Mouse (Mus musculus): ENCODE data around the gene Fam172a. TPM values are rescaled to one million over a fixed set of nuclear protein-coding genes. Genes with fewer than 3 reads are reported as not detected.
A peak's percentile ranks its signal among the peaks of the same experiment; 100 is the strongest.

Gene Fam172a
- polyA plus RNA-seq, 1 experiment from 2014 or later = 7.7 TPM

GRCm38 (mm10) chr13:78087751-78088150 is 385.9 kb downstream of the Fam172a start:
- no peak overlapping the region for H3K27ac ChIP-seq (ENCODE audit: low read length)
- WGBS (ENCODE audit: insufficient replicate concordance) = 63% methylated on average over 4 of the region's 4 CpGs

GRCm38 (mm10) chr13:78090701-78091100 is 388.9 kb downstream of the Fam172a start:
- ATAC-seq (ENCODE audit: low read depth) = no peak
- H3K4me3 ChIP-seq (ENCODE audit: low read depth, low read length) = no peak overlapping the region
- H3K4me1 ChIP-seq (ENCODE audit: control insufficient read depth, low read depth, low read length) = no peaks in the 10 kb centered on the region

More at GRCm38 (mm10) chr13:78087751-78088150, 385.9 kb downstream of the Fam172a start:
- Histone ChIP-seq H3K27me3 (ENCODE audit: control insufficient read depth, insufficient read depth, low read depth, low read length) (no peaks in the 10 kb centered on the region), H3K4me2 (ENCODE audit: low read depth, low read length) (no peak overlapping the region), H3K36me3 (ENCODE audit: control insufficient read depth, insufficient read depth) (no peaks in the 10 kb centered on the region), H3K9me3 (replicated peaks; ENCODE audit: control insufficient read depth, low read length) (no peaks in the 10 kb centered on the region), H3K4me3 (ENCODE audit: low read depth, low read length) (no peak overlapping the region), H3K9ac (ENCODE audit: low read depth, low read length) (no peak overlapping the region), H3K4me1 (ENCODE audit: control insufficient read depth, low read depth, low read length) (no peaks in the 10 kb centered on the region)
- ATAC-seq (ENCODE audit: low read depth) = no peak

GRCm38 (mm10) chr13:78091949-78092348 is 390.1 kb downstream of the Fam172a start:
- no peak for ATAC-seq (ENCODE audit: low read depth)
- H3K27ac ChIP-seq (ENCODE audit: low read length) = no peak overlapping the region
- H3K9me3 ChIP-seq (replicated peaks; ENCODE audit: control insufficient read depth, low read length) = no peaks in the 10 kb centered on the region
- no peak overlapping the region for H3K4me3 ChIP-seq (ENCODE audit: low read depth, low read length)
- H3K4me2 ChIP-seq (ENCODE audit: low read depth, low read length) = no peak overlapping the region
- no peaks in the 10 kb centered on the region for H3K4me1 ChIP-seq (ENCODE audit: control insufficient read depth, low read depth, low read length)
- H3K9ac ChIP-seq (ENCODE audit: low read depth, low read length) = no peak overlapping the region
- 76% methylated on average over 3 of the region's 3 CpGs for WGBS (ENCODE audit: insufficient replicate concordance)
- H3K36me3 ChIP-seq (ENCODE audit: control insufficient read depth, insufficient read depth) = no peaks in the 10 kb centered on the region
- H3K27me3 ChIP-seq (ENCODE audit: control insufficient read depth, insufficient read depth, low read depth, low read length) = no peaks in the 10 kb centered on the region

More at GRCm38 (mm10) chr13:78090701-78091100, 388.9 kb downstream of the Fam172a start:
- Histone ChIP-seq H3K36me3 (ENCODE audit: control insufficient read depth, insufficient read depth) (no peaks in the 10 kb centered on the region), H3K27ac (ENCODE audit: low read length) (no peak overlapping the region), H3K9me3 (replicated peaks; ENCODE audit: control insufficient read depth, low read length) (no peaks in the 10 kb centered on the region), H3K4me2 (ENCODE audit: low read depth, low read length) (no peak overlapping the region), H3K27me3 (ENCODE audit: control insufficient read depth, insufficient read depth, low read depth, low read length) (no peaks in the 10 kb centered on the region), H3K9ac (ENCODE audit: low read depth, low read length) (no peak overlapping the region)

GRCm38 (mm10) chr13:78094352-78094751 is 392.5 kb downstream of the Fam172a start:
- ATAC-seq (ENCODE audit: low read depth) = no peak
- Histone ChIP-seq H3K4me1 (ENCODE audit: control insufficient read depth, low read depth, low read length) (no peaks in the 10 kb centered on the region), H3K27ac (ENCODE audit: low read length) (no peak overlapping the region), H3K27me3 (ENCODE audit: control insufficient read depth, insufficient read depth, low read depth, low read length) (no peaks in the 10 kb centered on the region), H3K9me3 (replicated peaks; ENCODE audit: control insufficient read depth, low read length) (no peaks in the 10 kb centered on the region), H3K36me3 (ENCODE audit: control insufficient read depth, insufficient read depth) (no peaks in the 10 kb centered on the region), H3K4me3 (ENCODE audit: low read depth, low read length) (no peak overlapping the region), H3K4me2 (ENCODE audit: low read depth, low read length) (no peak overlapping the region), H3K9ac (ENCODE audit: low read depth, low read length) (no peak overlapping the region)
- WGBS (ENCODE audit: insufficient replicate concordance) = 65% methylated on average over 2 of the region's 2 CpGs

- H3K27ac ChIP-seq (ENCODE audit: low read length) = no peak overlapping the region
- 77% methylated on average over 1 of the region's 1 CpGs for WGBS (ENCODE audit: insufficient replicate concordance)
- no peaks in the 10 kb centered on the region for H3K27me3 ChIP-seq (ENCODE audit: control insufficient read depth, insufficient read depth, low read depth, low read length)
- H3K9me3 ChIP-seq (replicated peaks; ENCODE audit: control insufficient read depth, low read length) = no peaks in the 10 kb centered on the region
- H3K4me3 ChIP-seq (ENCODE audit: low read depth, low read length) = no peak overlapping the region
- H3K4me1 ChIP-seq (ENCODE audit: control insufficient read depth, low read depth, low read length) = no peaks in the 10 kb centered on the region
- H3K9ac ChIP-seq (ENCODE audit: low read depth, low read length) = no peak overlapping the region
- H3K4me2 ChIP-seq (ENCODE audit: low read depth, low read length) = no peak overlapping the region
- no peak for ATAC-seq (ENCODE audit: low read depth)
- no peaks in the 10 kb centered on the region for H3K36me3 ChIP-seq (ENCODE audit: control insufficient read depth, insufficient read depth)
These were observed 393.5 kb downstream of the Fam172a start for GRCm38 (mm10) chr13:78095071-78095973.

GRCm38 (mm10) chr13:78098858-78099445 is 397.1 kb downstream of the Fam172a start:
- no peaks in the 10 kb centered on the region for H3K27me3 ChIP-seq (ENCODE audit: control insufficient read depth, insufficient read depth, low read depth, low read length)
- H3K27ac ChIP-seq (ENCODE audit: low read length) = no peak overlapping the region
- no peak overlapping the region for H3K4me3 ChIP-seq (ENCODE audit: low read depth, low read length)
- H3K9me3 ChIP-seq (replicated peaks; ENCODE audit: control insufficient read depth, low read length) = no peaks in the 10 kb centered on the region
- H3K9ac ChIP-seq (ENCODE audit: low read depth, low read length) = no peak overlapping the region
- 45% methylated on average over 5 of the region's 5 CpGs for WGBS (ENCODE audit: insufficient replicate concordance)
- H3K4me1 ChIP-seq (ENCODE audit: control insufficient read depth, low read depth, low read length) = no peaks in the 10 kb centered on the region
- ATAC-seq (ENCODE audit: low read depth) = no peak
- H3K36me3 ChIP-seq (ENCODE audit: control insufficient read depth, insufficient read depth) = no peaks in the 10 kb centered on the region
- H3K4me2 ChIP-seq (ENCODE audit: low read depth, low read length) = no peak overlapping the region

- no peaks in the 10 kb centered on the region for H3K36me3 ChIP-seq (ENCODE audit: control insufficient read depth, insufficient read depth)
- no peak overlapping the region for H3K27ac ChIP-seq (ENCODE audit: low read length)
- H3K27me3 ChIP-seq (ENCODE audit: control insufficient read depth, insufficient read depth, low read depth, low read length) = no peaks in the 10 kb centered on the region
- no peaks in the 10 kb centered on the region for H3K4me1 ChIP-seq (ENCODE audit: control insufficient read depth, low read depth, low read length)
- H3K4me3 ChIP-seq (ENCODE audit: low read depth, low read length) = no peak overlapping the region
- no peaks in the 10 kb centered on the region for H3K9me3 ChIP-seq (replicated peaks; ENCODE audit: control insufficient read depth, low read length)
- no peak for ATAC-seq (ENCODE audit: low read depth)
- H3K4me2 ChIP-seq (ENCODE audit: low read depth, low read length) = peak overlapping the region; percentile 30; the same call in 1 of the 2 replicates
- no peak overlapping the region for H3K9ac ChIP-seq (ENCODE audit: low read depth, low read length)
- WGBS (ENCODE audit: insufficient replicate concordance) = 57% methylated on average over 3 of the region's 3 CpGs
These were observed 398.1 kb downstream of the Fam172a start for GRCm38 (mm10) chr13:78099746-78100530.

- Histone ChIP-seq H3K27ac (ENCODE audit: low read length) (no peak overlapping the region), H3K4me1 (ENCODE audit: control insufficient read depth, low read depth, low read length) (no peaks in the 10 kb centered on the region), H3K4me2 (ENCODE audit: low read depth, low read length) (0 out of 2 replicates have a peak overlapping the region, but pooled peaks have one; percentile 30), H3K9me3 (replicated peaks; ENCODE audit: control insufficient read depth, low read length) (no peaks in the 10 kb centered on the region), H3K9ac (ENCODE audit: low read depth, low read length) (no peak overlapping the region), H3K4me3 (ENCODE audit: low read depth, low read length) (no peak overlapping the region), H3K36me3 (ENCODE audit: control insufficient read depth, insufficient read depth) (no peaks in the 10 kb centered on the region), H3K27me3 (ENCODE audit: control insufficient read depth, insufficient read depth, low read depth, low read length) (no peaks in the 10 kb centered on the region)
- ATAC-seq (ENCODE audit: low read depth) = no peak
- WGBS (ENCODE audit: insufficient replicate concordance) = 67% methylated on average over 3 of the region's 3 CpGs
These were observed 398.8 kb downstream of the Fam172a start for GRCm38 (mm10) chr13:78100664-78101063.
